Mouse (Mus musculus) limb, embryonic 10.5 days (tissue): ENCODE results near the gene Nop10. TPM values are rescaled to one million over a fixed set of nuclear protein-coding genes. Genes with fewer than 3 reads are reported as not detected.

Source experiments
- DNase-seq: peaks from one replicate; pipeline ENCODE4 v3.0.0-alpha.2; 2017; ENCODE audit warnings: low spot score
- H3K27ac ChIP-seq: fragments of 300-500 bp; sonication (generic); 2 replicates; pipeline ENCODE4 v1.5.1; 2016; ENCODE audit warnings: mild to moderate bottlenecking
- H3K27me3 ChIP-seq: fragments of 300-500 bp; sonication (generic); 2 replicates; pipeline ENCODE4 v1.6.1; 2016; ENCODE audit warnings: low read depth, mild to moderate bottlenecking; ENCODE audit not compliant: poor library complexity, severe bottlenecking
- H3K36me3 ChIP-seq: fragments of 300-500 bp; sonication (generic); 2 replicates; pipeline ENCODE4 v1.6.1; 2016; ENCODE audit warnings: mild to moderate bottlenecking, moderate library complexity
- H3K4me1 ChIP-seq: fragments of 300-500 bp; sonication (generic); 2 replicates; pipeline ENCODE4 v1.6.1; 2016
- H3K4me3 ChIP-seq: fragments of 300-500 bp; sonication (generic); 2 replicates; pipeline ENCODE4 v1.5.1; 2016; ENCODE audit warnings: mild to moderate bottlenecking, moderate library complexity
- H3K9me3 ChIP-seq: fragments of 300-500 bp; sonication (generic); replicated peaks from 2 replicates; pipeline ENCODE4 v1.6.1; 2016; ENCODE audit warnings: mild to moderate bottlenecking
- WGBS: fragments of 180-500 bp; shearing (Covaris S2); methylation state at CpG from one replicate; pipeline ENCODE4 v1.1.7; 2016; 5-methylcytosine and 5-hydroxymethylcytosine counted together
- polyA plus RNA-seq: library from polyadenylated mRNA; unstranded; fragments of >200 nt; fragmentation: Nextera tagmentation; extraction: Ambion mirVana; gene quantifications from 2 replicates; pipeline ENCODE4 v1.2.1, GENCODE M21; 2016

The Nop10 gene
- polyA plus RNA-seq, 1 experiment from 2014 or later = 188 TPM

GRCm38 (mm10) chr2:112245307-112245706, 16.4 kb upstream of the Nop10 start:
- 90% methylated on average over 5 of the region's 5 CpGs for WGBS
- DNase-seq = no peak

GRCm38 (mm10) chr2:112246193-112246592, 15.5 kb upstream of the Nop10 start:
- Histone ChIP-seq H3K36me3 (peaks cover 34% of the 10 kb centered on the region), H3K4me3 (no peak overlapping the region), H3K27me3 (no peaks in the 10 kb centered on the region), H3K9me3 (no peaks in the 10 kb centered on the region), H3K27ac (no peak overlapping the region), H3K4me1 (peaks cover 8% of the 10 kb centered on the region)
- DNase-seq = no peak
- WGBS = 96% methylated on average over 6 of the region's 6 CpGs

More at GRCm38 (mm10) chr2:112245307-112245706, 16.4 kb upstream of the Nop10 start:
- Histone ChIP-seq H3K27ac (no peak overlapping the region), H3K36me3 (peaks cover 34% of the 10 kb centered on the region), H3K9me3 (no peaks in the 10 kb centered on the region), H3K4me1 (peaks cover 17% of the 10 kb centered on the region), H3K4me3 (no peak overlapping the region), H3K27me3 (no peaks in the 10 kb centered on the region)

- Histone ChIP-seq H3K4me1 (peaks cover 9% of the 10 kb centered on the region), H3K9me3 (no peaks in the 10 kb centered on the region), H3K27ac (no peak overlapping the region), H3K27me3 (no peaks in the 10 kb centered on the region), H3K36me3 (peaks cover 34% of the 10 kb centered on the region), H3K4me3 (no peak overlapping the region)
- DNase-seq = no peak
- WGBS = 90% methylated on average over 10 of the region's 10 CpGs
These were observed 14.4 kb upstream of the Nop10 start for GRCm38 (mm10) chr2:112247323-112247722.

- DNase-seq = no peak
- Histone ChIP-seq H3K27ac (no peak overlapping the region), H3K27me3 (no peaks in the 10 kb centered on the region), H3K9me3 (no peaks in the 10 kb centered on the region), H3K4me1 (peaks cover 3% of the 10 kb centered on the region; the same call in 1 of the 2 replicates), H3K4me3 (no peak overlapping the region), H3K36me3 (peaks cover 19% of the 10 kb centered on the region)
- 92% methylated on average over 10 of the region's 10 CpGs for WGBS
These were observed 11.8 kb upstream of the Nop10 start for GRCm38 (mm10) chr2:112249780-112250453.

GRCm38 (mm10) chr2:112254675-112255515, 6.8 kb upstream of the Nop10 start:
- Histone ChIP-seq H3K9me3 (no peaks in the 10 kb centered on the region), H3K4me1 (peaks cover 3% of the 10 kb centered on the region; the same call in 1 of the 2 replicates), H3K27ac (no peak overlapping the region), H3K4me3 (no peak overlapping the region), H3K27me3 (no peaks in the 10 kb centered on the region), H3K36me3 (no peaks in the 10 kb centered on the region)
- no peak for DNase-seq
- 81% methylated on average over 7 of the region's 7 CpGs for WGBS

GRCm38 (mm10) chr2:112259241-112259962, 2.3 kb upstream of the Nop10 start, which contains the start of gene Nutm1:
Gene Nutm1 (minus strand): TSS chr2:112259291.
- Histone ChIP-seq H3K27ac (no peak within 1 kb of the TSS), H3K36me3 (peaks cover 4% of the 10 kb centered on the region; the same call in 1 of the 2 replicates), H3K4me3 (no peak within 1 kb of the TSS), H3K4me1 (peaks cover 7% of the 10 kb centered on the region), H3K9me3 (no peaks in the 10 kb centered on the region), H3K27me3 (no peaks in the 10 kb centered on the region)
- no peak for DNase-seq
- 81% methylated on average over 10 of the region's 10 CpGs for WGBS

- peak overlapping the region; percentile 86; the same call in 1 of the 2 replicates for H3K27ac ChIP-seq
- H3K27me3 ChIP-seq = no peaks in the 10 kb centered on the region
- WGBS = 39% methylated on average over 4 of the region's 4 CpGs
These were observed 1.1 kb downstream of the Nop10 start for GRCm38 (mm10) chr2:112262779-112263295.

GRCm38 (mm10) chr2:112264364-112264763, 2.6 kb downstream of the Nop10 start:
- Histone ChIP-seq H3K27me3 (no peaks in the 10 kb centered on the region), H3K36me3 (peaks cover 4% of the 10 kb centered on the region; the same call in 1 of the 2 replicates), H3K4me3 (no peak overlapping the region), H3K4me1 (peaks cover 27% of the 10 kb centered on the region), H3K9me3 (no peaks in the 10 kb centered on the region), H3K27ac (no peak overlapping the region)
- no peak for DNase-seq
- 85% methylated on average over 4 of the region's 4 CpGs for WGBS

More at GRCm38 (mm10) chr2:112262779-112263295, 1.1 kb downstream of the Nop10 start:
- no peaks in the 10 kb centered on the region for H3K9me3 ChIP-seq
- H3K4me3 ChIP-seq = peak overlapping the region; percentile 70
- DNase-seq = no peak
- peaks cover 27% of the 10 kb centered on the region for H3K4me1 ChIP-seq
- H3K36me3 ChIP-seq = peaks cover 4% of the 10 kb centered on the region; the same call in 1 of the 2 replicates

GRCm38 (mm10) chr2:112265448-112266241, 3.9 kb downstream of the Nop10 start, which contains the start of gene Slc12a6:
Gene Slc12a6 (plus strand): TSS chr2:112265825.
- H3K27me3 ChIP-seq = no peaks in the 10 kb centered on the region
- peaks cover 27% of the 10 kb centered on the region for H3K4me1 ChIP-seq
- peak; percentile 94 for DNase-seq
- under 1% methylated on average over 83 of the region's 85 CpGs for WGBS
- peak within 1 kb of the TSS; percentile 72 for H3K4me3 ChIP-seq
- no peaks in the 10 kb centered on the region for H3K9me3 ChIP-seq
- H3K36me3 ChIP-seq = peaks cover 4% of the 10 kb centered on the region; the same call in 1 of the 2 replicates
- H3K27ac ChIP-seq = peak within 1 kb of the TSS; percentile 91

GRCm38 (mm10) chr2:112266242-112266592, 4.5 kb downstream of the Nop10 start, which contains the start of gene Gm21985:
Gene Gm21985 (plus strand): TSS chr2:112266314.
- peak within 1 kb of the TSS; percentile 91 for H3K27ac ChIP-seq
- peak within 1 kb of the TSS; percentile 72 for H3K4me3 ChIP-seq
- peaks cover 27% of the 10 kb centered on the region for H3K4me1 ChIP-seq
- H3K36me3 ChIP-seq = peaks cover 4% of the 10 kb centered on the region; the same call in 1 of the 2 replicates
- WGBS = 2% methylated on average over 11 of the region's 11 CpGs
- DNase-seq = no peak
- H3K9me3 ChIP-seq = no peaks in the 10 kb centered on the region
- H3K27me3 ChIP-seq = no peaks in the 10 kb centered on the region

GRCm38 (mm10) chr2:112266780-112267179, 5.1 kb downstream of the Nop10 start:
- WGBS = 48% methylated on average over 10 of the region's 10 CpGs
- Histone ChIP-seq H3K27ac (no peak overlapping the region), H3K4me1 (peaks cover 27% of the 10 kb centered on the region), H3K27me3 (no peaks in the 10 kb centered on the region), H3K9me3 (no peaks in the 10 kb centered on the region), H3K36me3 (peaks cover 4% of the 10 kb centered on the region; the same call in 1 of the 2 replicates), H3K4me3 (peak overlapping the region; percentile 72)
- no peak for DNase-seq
